Mouse (Mus musculus) lung, adult 2 months (tissue): ENCODE results near the gene Fscn3.

Source experiments
- CTCF ChIP-seq: fragments of 200-500 bp; IDR thresholded peaks from 2 replicates; pipeline ENCODE4 v1.5.1; 2011; ENCODE audit warnings: mild to moderate bottlenecking, low read length, control low read depth; ENCODE audit not compliant: insufficient read depth
- POLR2A ChIP-seq: fragments of 200-500 bp; IDR thresholded peaks from 2 replicates; pipeline ENCODE4 v1.6.1; 2011; ENCODE audit warnings: low read depth, mild to moderate bottlenecking, control low read depth, low read length, borderline replicate concordance; ENCODE audit errors: extremely low read depth

GRCm38 (mm10) chr6:28474211-28474610 lies 46.6 kb downstream of the Fscn3 start:
- TF ChIP-seq CTCF (no peak), POLR2A (no peak)
